Mouse (Mus musculus) Muller cell, postnatal 12 days (primary cell): ENCODE measurements around the gene Smim20.

Source experiments
- DNase-seq: peaks from one replicate; pipeline ENCODE4 v3.0.0-alpha.2; 2015; ENCODE audit errors: inconsistent ontology term

Gene Smim20

GRCm38 (mm10) chr5:53266181-53266580 lies 702 bp upstream of the Smim20 start:
- no peak for DNase-seq

GRCm38 (mm10) chr5:53268095-53268692 lies 1.3 kb downstream of the Smim20 start:
- no peak for DNase-seq

GRCm38 (mm10) chr5:53269799-53270198 lies 2.9 kb downstream of the Smim20 start:
- DNase-seq, result no peak

- no peak for DNase-seq
These were observed 4.2 kb downstream of the Smim20 start for GRCm38 (mm10) chr5:53270947-53271711.

GRCm38 (mm10) chr5:53272626-53273025 lies 5.7 kb downstream of the Smim20 start:
- DNase-seq, result no peak

GRCm38 (mm10) chr5:53273699-53274430 lies 7.0 kb downstream of the Smim20 start:
- no peak for DNase-seq

GRCm38 (mm10) chr5:53274811-53275355 lies 8.0 kb downstream of the Smim20 start:
- peak; percentile 68 for DNase-seq

GRCm38 (mm10) chr5:53275376-53275775 lies 8.5 kb downstream of the Smim20 start:
- DNase-seq, result peak; percentile 74

GRCm38 (mm10) chr5:53276470-53277022 lies 9.7 kb downstream of the Smim20 start:
- DNase-seq, result peak; percentile 93

- no peak for DNase-seq
These were observed 10.9 kb downstream of the Smim20 start for GRCm38 (mm10) chr5:53277716-53278263.

- DNase-seq, result no peak
These were observed 12.4 kb downstream of the Smim20 start for GRCm38 (mm10) chr5:53279216-53279813.

- no peak for DNase-seq
These were observed 15.6 kb downstream of the Smim20 start for GRCm38 (mm10) chr5:53282487-53282886.

- DNase-seq, result no peak
These were observed 19.5 kb downstream of the Smim20 start for GRCm38 (mm10) chr5:53286406-53286805.

- no peak for DNase-seq
These were observed 22.6 kb downstream of the Smim20 start for GRCm38 (mm10) chr5:53289438-53289837.

GRCm38 (mm10) chr5:53294627-53295026 lies 27.7 kb downstream of the Smim20 start:
- no peak for DNase-seq

- no peak for DNase-seq
These were observed 30.1 kb downstream of the Smim20 start for GRCm38 (mm10) chr5:53296961-53297360.

- peak; percentile 66 for DNase-seq
These were observed 34.6 kb downstream of the Smim20 start for GRCm38 (mm10) chr5:53301496-53301895.

- no peak for DNase-seq
These were observed 36.2 kb downstream of the Smim20 start for GRCm38 (mm10) chr5:53302895-53303670.

- DNase-seq, result no peak
These were observed 37.1 kb downstream of the Smim20 start for GRCm38 (mm10) chr5:53303941-53304340.

- DNase-seq, result no peak
These were observed 38.1 kb downstream of the Smim20 start for GRCm38 (mm10) chr5:53304936-53305335.

- no peak for DNase-seq
These were observed 40.0 kb downstream of the Smim20 start for GRCm38 (mm10) chr5:53306864-53307263.
